ENCODE assay signal across 8 mouse cellular contexts in genomic region chr2:167348376-167349282, GRCm38 (mm10). TPM values are rescaled to one million over a fixed set of nuclear protein-coding genes. Genes with fewer than 3 reads are reported as not detected.
DNase-seq lines count a peak whose midpoint lies in the region; ATAC-seq and TF ChIP-seq lines count a peak whose summit lies in the region.

TSS of gene B4galt5 (minus strand) at chr2:167349183.

- H3K79me2 ChIP-seq in heart, adult 2 months (replicated peaks; ENCODE audit: control insufficient read depth, insufficient read depth, low read length) = no peaks in the 10 kb centered on the region; the same call in none of the 2 replicates

- TF ChIP-seq EP300 in heart, adult 2 months (IDR thresholded peaks at IDR 0.05; ENCODE audit: insufficient read depth, low read depth, low read length) = no peak

- no peaks in the 10 kb centered on the region for H3K9me3 ChIP-seq in kidney, embryonic 15.5 days (replicated peaks)
- H3K9me3 ChIP-seq in liver, embryonic 16.5 days (replicated peaks; ENCODE audit: control insufficient read depth, low read length) = no peaks in the 10 kb centered on the region

- TF ChIP-seq CTCF in heart, adult 2 months (IDR thresholded peaks at IDR 0.05) = no peak

- ATAC-seq in kidney, embryonic 15.5 days (replicated peaks; ENCODE audit: low FRiP score) = peak; percentile 31
- ATAC-seq in liver, embryonic 16.5 days (ENCODE audit: low read depth) = peak; percentile 1

- DNase-seq in A20 (ENCODE audit: low read depth, low spot score) (peak; percentile 56), ES-CJ7 (ENCODE audit: low read depth, low spot score) (peak; percentile 71)
- DNase-seq in cerebellum, adult 9-11 months = peak; percentile 74
- peak in 1 of 2 experiments; percentile 67 for DNase-seq in heart, adult 2 months
- DNase-seq in right cerebral cortex, postnatal 14 days = peak; percentile 43
- no peak for DNase-seq in spleen, adult 12 weeks (ENCODE audit: low spot score)

- peak within 1 kb of the TSS; percentile 98 for H3K9ac ChIP-seq in heart, adult 2 months (ENCODE audit: low read depth, low read length)
- peak within 1 kb of the TSS; percentile 69 for H3K9ac ChIP-seq in kidney, embryonic 15.5 days
- peak within 1 kb of the TSS; percentile 68 for H3K9ac ChIP-seq in liver, embryonic 16.5 days (ENCODE audit: low read depth, low read length)

- H3K4me2 ChIP-seq in kidney, embryonic 15.5 days = peak within 1 kb of the TSS; percentile 83
- peak within 1 kb of the TSS; percentile 78 for H3K4me2 ChIP-seq in liver, embryonic 16.5 days (ENCODE audit: low read depth, low read length)

- peaks cover 2% of the 10 kb centered on the region for H3K4me1 ChIP-seq in heart, adult 2 months (ENCODE audit: control insufficient read depth, insufficient read depth, low read length)
- H3K4me1 ChIP-seq in kidney, embryonic 15.5 days = peaks cover 73% of the 10 kb centered on the region
- peaks cover 43% of the 10 kb centered on the region for H3K4me1 ChIP-seq in liver, embryonic 16.5 days (ENCODE audit: control insufficient read depth, low read depth, low read length)

- intact Hi-C loops in heart, adult 2 months (cut with DNase I) = loop anchor here (5.0 kb wide), 4 partner anchors 41 to 286 kb away; partner anchors contain the start of genes Slc9a8 and Znfx1

- WGBS in heart, adult 2 months = 4% methylated on average over 98 of the region's 111 CpGs
- WGBS in kidney, embryonic 15.5 days = under 1% methylated on average over 77 of the region's 111 CpGs
- WGBS in liver, embryonic 16.5 days (ENCODE audit: insufficient replicate concordance) = under 1% methylated on average over 68 of the region's 111 CpGs

- no peak for TF ChIP-seq POLR2A in heart, adult 2 months (IDR thresholded peaks at IDR 0.05; ENCODE audit: insufficient read depth, low read depth, low read length)

- no peaks in the 10 kb centered on the region for H3K36me3 ChIP-seq in heart, adult 2 months (ENCODE audit: control insufficient read depth, insufficient read depth, low read length)
- no peaks in the 10 kb centered on the region for H3K36me3 ChIP-seq in kidney, embryonic 15.5 days
- no peaks in the 10 kb centered on the region for H3K36me3 ChIP-seq in liver, embryonic 16.5 days (ENCODE audit: control insufficient read depth, insufficient read depth)

- H3K27ac ChIP-seq in heart, adult 2 months = peak within 1 kb of the TSS; percentile 74
- peak within 1 kb of the TSS; percentile 86 for H3K27ac ChIP-seq in kidney, embryonic 15.5 days
- H3K27ac ChIP-seq in liver, embryonic 16.5 days (ENCODE audit: low read length) = peak within 1 kb of the TSS; percentile 49

- peak within 1 kb of the TSS; percentile 67 for H3K4me3 ChIP-seq in heart, adult 2 months
- peak within 1 kb of the TSS; percentile 76 for H3K4me3 ChIP-seq in kidney, embryonic 15.5 days (replicated peaks)
- H3K4me3 ChIP-seq in liver, embryonic 16.5 days (ENCODE audit: low read depth, low read length) = peak within 1 kb of the TSS; percentile 68

- no peaks in the 10 kb centered on the region for H3K27me3 ChIP-seq in heart, adult 2 months (ENCODE audit: control insufficient read depth, insufficient read depth, low read length)
- peaks cover 8% of the 10 kb centered on the region; the same call in 1 of the 2 replicates for H3K27me3 ChIP-seq in kidney, embryonic 15.5 days
- peaks cover 62% of the 10 kb centered on the region for H3K27me3 ChIP-seq in liver, embryonic 16.5 days (ENCODE audit: control insufficient read depth, insufficient read depth, low read depth, low read length)

RNA-seq across cellular contexts. Expression of gene B4galt5, which starts in this region (rescaled TPM):
- 10 to 100 TPM; 14.1 to 17.0 TPM for total RNA-seq in heart, adult 2 months (2021)
- polyA plus RNA-seq in heart, adult 2 months (2012; rRNA removed) = 9.4 and 9.8 TPM in 2 replicates
- 9.6 and 12.7 TPM in 2 replicates for polyA plus RNA-seq in kidney, embryonic 15.5 days (2015; fragmentation: Nextera tagmentation; extraction: Ambion mirVana)
- 1.3 and 1.5 TPM in 2 replicates for polyA plus RNA-seq in liver, embryonic 16.5 days (2015; fragmentation: Nextera tagmentation; extraction: Ambion mirVana)
